Mouse (Mus musculus): ENCODE data around the gene Capn1. TPM values are rescaled to one million over a fixed set of nuclear protein-coding genes. Genes with fewer than 3 reads are reported as not detected.

The Capn1 gene
- polyA plus RNA-seq, 1 experiment from 2014 or later: 5.4 TPM

DNA sequence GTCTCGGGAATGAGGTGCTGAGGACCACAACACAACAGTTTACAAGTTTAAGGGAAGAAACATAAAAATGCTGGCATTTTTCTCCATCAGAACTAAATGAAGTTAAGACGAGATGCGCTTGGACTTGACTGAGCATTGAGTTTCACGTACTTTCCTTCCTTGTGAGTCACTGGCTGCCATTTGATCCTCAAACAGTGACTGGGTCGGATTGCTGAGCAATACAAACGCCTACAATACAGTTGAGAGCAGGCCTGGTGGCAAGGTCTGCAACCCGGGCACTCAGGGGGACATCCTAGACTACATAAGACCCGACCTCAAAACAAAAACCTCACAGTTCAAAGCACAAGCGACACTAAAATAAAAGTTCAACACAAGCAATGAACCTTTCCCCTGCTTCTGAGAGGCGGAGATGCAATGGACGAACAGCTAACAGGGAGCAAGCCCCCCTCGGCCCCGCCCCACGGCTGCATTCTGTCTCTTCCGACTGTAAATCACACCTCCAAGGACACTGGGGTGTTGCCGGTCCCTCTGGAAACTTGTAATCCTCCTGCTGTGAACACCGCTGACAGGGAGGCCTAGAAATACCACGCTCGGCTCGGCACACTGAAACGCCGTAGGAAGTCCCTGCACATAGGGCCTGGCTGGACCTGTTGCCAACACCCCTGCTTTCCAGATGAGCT is 61.5 kb downstream of the Capn1 start:
- Histone ChIP-seq H3K4me1 (replicated peaks; ENCODE audit: control insufficient read depth, insufficient read depth, low read length) (no peaks in the 10 kb centered on the region), H3K27ac (no peak overlapping the region), H3K4me2 (replicated peaks) (no peak overlapping the region), H3K9ac (no peak overlapping the region), H3K9me3 (ENCODE audit: control insufficient read depth, low read length) (no peaks in the 10 kb centered on the region), H3K4me3 (replicated peaks; ENCODE audit: low read length) (no peak overlapping the region), H3K27me3 (ENCODE audit: control insufficient read depth, insufficient read depth, low read length) (no peaks in the 10 kb centered on the region), H3K36me3 (replicated peaks; ENCODE audit: control insufficient read depth, insufficient read depth) (peaks cover 37% of the 10 kb centered on the region)
- ATAC-seq (ENCODE audit: low FRiP score): no peak
- 90% methylated on average over 22 of the region's 22 CpGs for WGBS
- DNase-seq (ENCODE audit: low spot score): no peak

DNA sequence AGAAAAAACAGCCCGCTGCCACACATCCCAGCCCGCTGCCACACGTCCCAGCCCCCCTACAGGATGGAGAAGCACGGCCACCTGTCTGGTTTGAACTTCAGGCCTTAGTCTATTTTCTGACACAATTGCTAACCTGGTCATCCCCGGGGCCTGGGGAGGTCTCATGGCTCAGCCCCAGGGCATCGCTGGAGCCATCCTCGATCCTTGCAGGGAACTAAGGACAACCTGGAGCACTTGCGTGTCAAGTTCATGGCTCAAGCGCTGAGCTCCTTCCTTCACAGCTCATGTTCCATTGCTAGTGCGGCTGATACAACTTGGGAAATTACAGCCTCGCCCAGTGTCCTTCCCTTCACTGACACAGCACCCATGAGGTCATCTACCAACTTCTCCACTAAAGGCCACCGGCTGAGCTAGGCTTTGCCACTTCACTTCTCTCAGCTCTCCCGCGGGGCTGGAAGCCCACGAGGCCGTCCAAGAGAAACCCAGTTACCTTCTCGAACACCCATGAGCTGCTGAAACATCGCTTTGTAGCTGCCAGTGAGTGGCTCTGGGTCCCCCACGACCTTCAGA is 62.4 kb downstream of the Capn1 start:
- H3K36me3 ChIP-seq (replicated peaks; ENCODE audit: control insufficient read depth, insufficient read depth): peaks cover 38% of the 10 kb centered on the region

DNA sequence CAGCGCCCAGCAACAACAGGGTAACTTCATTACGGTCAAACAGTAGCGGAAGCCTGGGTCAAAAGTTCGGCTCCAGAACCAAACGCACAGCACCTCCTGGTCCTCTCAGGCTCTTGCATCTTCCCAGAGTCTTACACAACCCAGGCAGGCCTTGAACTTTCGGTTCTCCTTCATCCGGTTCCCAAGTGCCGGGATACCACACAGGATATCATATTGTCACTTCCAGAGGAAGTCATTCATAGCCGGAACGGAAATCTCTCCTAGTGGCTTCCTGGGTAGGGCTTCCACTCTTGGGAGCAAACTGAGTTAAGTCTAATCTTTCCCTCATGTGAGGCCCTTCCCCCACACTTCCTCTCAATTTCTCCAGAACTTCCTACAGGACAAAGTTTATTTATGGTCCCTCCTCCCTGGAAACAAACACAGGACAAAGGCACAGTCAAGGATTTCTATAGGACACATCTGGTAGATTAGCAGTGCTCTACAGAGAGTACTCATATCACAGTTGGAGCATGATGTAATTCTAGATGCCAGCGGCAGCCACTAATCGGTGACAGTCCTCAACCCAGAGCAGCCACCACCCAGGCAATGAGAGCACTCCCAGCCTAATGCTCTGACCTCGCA is 63.5 kb downstream of the Capn1 start:
- 85% methylated on average over 13 of the region's 13 CpGs for WGBS
- Histone ChIP-seq H3K4me3 (replicated peaks; ENCODE audit: low read length) (no peak overlapping the region), H3K27me3 (ENCODE audit: control insufficient read depth, insufficient read depth, low read length) (no peaks in the 10 kb centered on the region), H3K9me3 (ENCODE audit: control insufficient read depth, low read length) (no peaks in the 10 kb centered on the region), H3K9ac (no peak overlapping the region), H3K4me1 (replicated peaks; ENCODE audit: control insufficient read depth, insufficient read depth, low read length) (no peaks in the 10 kb centered on the region), H3K36me3 (replicated peaks; ENCODE audit: control insufficient read depth, insufficient read depth) (peaks cover 32% of the 10 kb centered on the region), H3K4me2 (replicated peaks) (no peak overlapping the region), H3K27ac (no peak overlapping the region)
- no peak for ATAC-seq (ENCODE audit: low FRiP score)
- no peak for DNase-seq (ENCODE audit: low spot score)

More for the DNA sequence above, 62.4 kb downstream of the Capn1 start:
- Histone ChIP-seq H3K27me3 (ENCODE audit: control insufficient read depth, insufficient read depth, low read length) (no peaks in the 10 kb centered on the region), H3K9me3 (ENCODE audit: control insufficient read depth, low read length) (no peaks in the 10 kb centered on the region), H3K9ac (no peak overlapping the region), H3K4me3 (replicated peaks; ENCODE audit: low read length) (no peak overlapping the region), H3K27ac (no peak overlapping the region), H3K4me2 (replicated peaks) (no peak overlapping the region), H3K4me1 (replicated peaks; ENCODE audit: control insufficient read depth, insufficient read depth, low read length) (no peaks in the 10 kb centered on the region)
- 94% methylated on average over 19 of the region's 19 CpGs for WGBS
- no peak for ATAC-seq (ENCODE audit: low FRiP score)
- DNase-seq (ENCODE audit: low spot score): no peak

DNA sequence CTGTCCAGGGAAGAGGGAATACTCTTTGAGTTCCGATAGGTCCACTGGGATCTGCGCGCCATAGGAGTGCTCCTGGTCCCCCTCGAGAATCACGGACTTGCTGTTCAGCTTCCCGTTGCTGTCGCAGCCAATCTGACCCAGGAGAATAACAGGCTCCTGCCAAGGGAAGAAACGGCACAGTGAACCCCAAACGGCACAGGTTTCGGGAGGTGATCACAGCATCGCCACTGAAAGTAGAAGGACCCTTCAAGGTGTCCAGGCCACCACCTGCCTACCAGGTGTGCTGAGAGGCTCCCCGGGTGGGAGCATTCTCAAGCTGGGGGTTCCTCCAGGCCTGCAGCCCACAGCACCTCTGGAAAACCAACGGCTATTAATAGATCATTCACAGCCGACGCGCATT is 64.1 kb downstream of the Capn1 start:
- Histone ChIP-seq H3K4me1 (replicated peaks; ENCODE audit: control insufficient read depth, insufficient read depth, low read length) (no peaks in the 10 kb centered on the region), H3K27me3 (ENCODE audit: control insufficient read depth, insufficient read depth, low read length) (no peaks in the 10 kb centered on the region), H3K9me3 (ENCODE audit: control insufficient read depth, low read length) (no peaks in the 10 kb centered on the region), H3K27ac (no peak overlapping the region), H3K9ac (no peak overlapping the region), H3K4me2 (replicated peaks) (no peak overlapping the region), H3K4me3 (replicated peaks; ENCODE audit: low read length) (no peak overlapping the region), H3K36me3 (replicated peaks; ENCODE audit: control insufficient read depth, insufficient read depth) (peaks cover 32% of the 10 kb centered on the region)
- WGBS: 92% methylated on average over 16 of the region's 16 CpGs
- ATAC-seq (ENCODE audit: low FRiP score) (no peak), DNase-seq (ENCODE audit: low spot score) (no peak)

DNA sequence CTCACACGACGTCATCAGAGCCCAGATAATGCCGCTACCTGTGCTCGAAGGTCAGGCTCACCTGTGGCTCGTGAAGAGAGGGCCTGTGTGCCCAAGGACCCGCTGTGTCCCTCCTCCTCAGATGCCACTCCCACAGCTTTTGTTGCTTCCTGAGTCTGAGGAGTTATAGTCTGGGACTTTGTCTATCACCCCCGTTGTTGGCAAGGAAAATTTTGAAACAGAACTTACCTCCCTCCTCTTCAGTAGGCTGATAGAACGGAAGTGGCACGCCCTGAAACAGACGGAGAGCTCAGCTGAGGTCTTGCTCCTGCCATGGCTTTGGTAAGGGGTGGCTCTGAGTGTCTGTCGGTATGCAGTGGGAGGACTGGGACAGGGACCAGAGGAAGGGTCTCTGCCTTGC is 65.5 kb downstream of the Capn1 start:
- DNase-seq (ENCODE audit: low spot score) (no peak), ATAC-seq (ENCODE audit: low FRiP score) (no peak)
- H3K4me2 ChIP-seq (replicated peaks): no peak overlapping the region
- no peak overlapping the region for H3K27ac ChIP-seq
- H3K4me3 ChIP-seq (replicated peaks; ENCODE audit: low read length): no peak overlapping the region
- H3K9ac ChIP-seq: no peak overlapping the region
- H3K4me1 ChIP-seq (replicated peaks; ENCODE audit: control insufficient read depth, insufficient read depth, low read length): no peaks in the 10 kb centered on the region
- peaks cover 32% of the 10 kb centered on the region for H3K36me3 ChIP-seq (replicated peaks; ENCODE audit: control insufficient read depth, insufficient read depth)
- WGBS: 95% methylated on average over 11 of the region's 11 CpGs
- H3K9me3 ChIP-seq (ENCODE audit: control insufficient read depth, low read length): no peaks in the 10 kb centered on the region
- H3K27me3 ChIP-seq (ENCODE audit: control insufficient read depth, insufficient read depth, low read length): no peaks in the 10 kb centered on the region

DNA sequence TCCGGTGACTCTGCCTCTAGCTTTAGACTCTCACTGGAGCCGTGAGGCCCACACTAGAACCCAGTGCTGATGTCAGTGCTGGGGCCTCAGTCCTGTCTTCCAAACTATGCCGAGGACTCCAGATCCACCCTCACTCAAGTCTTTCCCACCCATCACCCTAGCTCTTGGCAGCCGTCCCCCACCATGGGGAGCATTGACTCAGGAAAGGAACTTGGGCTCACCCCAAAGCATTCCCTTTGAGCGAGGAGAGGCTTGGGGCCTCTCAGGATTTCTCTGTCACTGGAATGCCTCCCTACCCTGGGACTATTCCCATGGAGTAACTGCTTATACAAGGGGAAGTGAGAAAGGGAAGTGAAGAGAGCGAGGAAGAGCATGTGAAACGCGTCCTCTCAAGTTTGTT is 69.8 kb downstream of the Capn1 start:
- 81% methylated on average over 8 of the region's 8 CpGs for WGBS
- Histone ChIP-seq H3K27me3 (ENCODE audit: control insufficient read depth, insufficient read depth, low read length) (no peaks in the 10 kb centered on the region), H3K4me2 (replicated peaks) (no peak overlapping the region)

DNA sequence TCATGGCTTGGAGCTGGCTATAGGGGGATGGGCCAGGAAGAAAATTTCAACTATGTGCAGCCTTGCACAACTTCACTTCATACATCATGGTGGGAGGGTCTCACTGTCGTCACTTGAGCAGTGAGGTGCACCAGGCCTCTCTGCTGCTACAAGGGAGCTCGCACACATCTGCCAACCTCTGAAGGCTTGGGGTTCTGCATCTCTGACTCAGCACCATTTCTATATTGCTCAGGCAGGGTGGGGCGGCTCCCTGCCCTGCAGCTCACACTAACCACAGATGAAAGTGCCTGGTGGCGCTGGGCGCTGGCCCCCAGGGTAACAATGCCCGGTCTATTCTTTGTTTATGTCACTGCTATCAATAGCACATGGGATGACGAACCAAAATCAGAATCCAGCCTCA is 70.7 kb downstream of the Capn1 start:
- Histone ChIP-seq H3K27me3 (ENCODE audit: control insufficient read depth, insufficient read depth, low read length) (no peaks in the 10 kb centered on the region), H3K36me3 (replicated peaks; ENCODE audit: control insufficient read depth, insufficient read depth) (peaks cover 6% of the 10 kb centered on the region; the same call in 1 of the 2 replicates), H3K4me1 (replicated peaks; ENCODE audit: control insufficient read depth, insufficient read depth, low read length) (no peaks in the 10 kb centered on the region), H3K9me3 (ENCODE audit: control insufficient read depth, low read length) (no peaks in the 10 kb centered on the region), H3K4me3 (replicated peaks; ENCODE audit: low read length) (no peak overlapping the region), H3K27ac (no peak overlapping the region), H3K9ac (no peak overlapping the region), H3K4me2 (replicated peaks) (no peak overlapping the region)
- WGBS: 89% methylated on average over 7 of the region's 7 CpGs
- DNase-seq (ENCODE audit: low spot score) (no peak), ATAC-seq (ENCODE audit: low FRiP score) (no peak)

More for the DNA sequence above, 69.8 kb downstream of the Capn1 start:
- Histone ChIP-seq H3K9ac (no peak overlapping the region), H3K27ac (no peak overlapping the region), H3K4me1 (replicated peaks; ENCODE audit: control insufficient read depth, insufficient read depth, low read length) (no peaks in the 10 kb centered on the region), H3K9me3 (ENCODE audit: control insufficient read depth, low read length) (no peaks in the 10 kb centered on the region), H3K4me3 (replicated peaks; ENCODE audit: low read length) (no peak overlapping the region), H3K36me3 (replicated peaks; ENCODE audit: control insufficient read depth, insufficient read depth) (peaks cover 15% of the 10 kb centered on the region)
- ATAC-seq (ENCODE audit: low FRiP score) (no peak), DNase-seq (ENCODE audit: low spot score) (no peak)

DNA sequence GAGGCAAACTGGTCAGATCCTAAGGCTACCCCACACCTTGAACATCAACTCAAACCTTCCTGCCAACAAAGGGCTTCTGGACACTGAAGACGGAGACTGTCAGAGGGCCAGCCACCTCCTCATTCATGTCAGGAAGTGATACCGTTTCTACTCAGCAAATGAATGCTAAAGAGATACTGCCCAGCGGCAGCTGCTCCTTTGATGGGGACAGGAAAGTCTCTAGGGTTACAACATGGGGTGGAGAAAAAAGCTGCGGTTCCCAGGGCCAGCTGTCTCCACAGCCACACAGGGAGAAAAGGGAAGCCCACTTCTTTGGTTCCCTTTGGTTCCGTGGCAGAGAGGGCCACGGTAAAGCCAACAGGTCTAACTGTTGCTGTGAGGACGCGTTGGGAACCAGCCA is 71.6 kb downstream of the Capn1 start:
- DNase-seq (ENCODE audit: low spot score): no peak
- H3K27ac ChIP-seq: no peak overlapping the region
- peaks cover 3% of the 10 kb centered on the region; the same call in 1 of the 2 replicates for H3K36me3 ChIP-seq (replicated peaks; ENCODE audit: control insufficient read depth, insufficient read depth)
- 73% methylated on average over 8 of the region's 8 CpGs for WGBS
- H3K4me3 ChIP-seq (replicated peaks; ENCODE audit: low read length): no peak overlapping the region
- H3K4me1 ChIP-seq (replicated peaks; ENCODE audit: control insufficient read depth, insufficient read depth, low read length): no peaks in the 10 kb centered on the region
- no peak for ATAC-seq (ENCODE audit: low FRiP score)
- no peak overlapping the region for H3K9ac ChIP-seq
- no peaks in the 10 kb centered on the region for H3K27me3 ChIP-seq (ENCODE audit: control insufficient read depth, insufficient read depth, low read length)
- H3K9me3 ChIP-seq (ENCODE audit: control insufficient read depth, low read length): no peaks in the 10 kb centered on the region
- no peak overlapping the region for H3K4me2 ChIP-seq (replicated peaks)

DNA sequence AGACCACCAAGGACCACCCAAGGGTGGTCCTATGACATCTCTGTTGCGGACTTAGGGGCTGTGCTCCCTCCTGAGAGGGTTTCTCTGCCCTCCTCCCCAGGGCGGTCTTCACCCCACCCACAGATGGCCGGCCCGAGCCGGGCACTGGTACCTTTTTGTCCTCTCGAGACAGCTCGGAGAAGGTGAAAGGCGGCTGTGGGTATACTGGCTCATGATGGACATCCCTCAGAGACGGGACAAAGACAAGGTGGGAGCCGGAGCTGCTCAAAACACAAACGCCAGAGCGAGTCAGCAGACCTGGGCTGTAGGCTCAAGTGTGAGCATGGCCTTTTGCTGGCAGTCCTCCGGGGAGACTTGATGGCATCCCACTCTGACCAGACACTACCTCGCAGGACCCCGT is 72.3 kb downstream of the Capn1 start:
- Histone ChIP-seq H3K27me3 (ENCODE audit: control insufficient read depth, insufficient read depth, low read length) (no peaks in the 10 kb centered on the region), H3K4me2 (replicated peaks) (no peak overlapping the region), H3K4me1 (replicated peaks; ENCODE audit: control insufficient read depth, insufficient read depth, low read length) (no peaks in the 10 kb centered on the region), H3K4me3 (replicated peaks; ENCODE audit: low read length) (no peak overlapping the region), H3K9ac (no peak overlapping the region), H3K9me3 (ENCODE audit: control insufficient read depth, low read length) (no peaks in the 10 kb centered on the region), H3K27ac (no peak overlapping the region), H3K36me3 (replicated peaks; ENCODE audit: control insufficient read depth, insufficient read depth) (no peaks in the 10 kb centered on the region; the same call in 1 of the 2 replicates)
- no peak for DNase-seq (ENCODE audit: low spot score)
- WGBS: 93% methylated on average over 15 of the region's 15 CpGs
- ATAC-seq (ENCODE audit: low FRiP score): no peak

All from hindbrain, embryonic 14.5 days (tissue).